Mouse (Mus musculus): Measurements from ENCODE around the gene Syt17. TPM values are rescaled to one million over a fixed set of nuclear protein-coding genes. Genes with fewer than 3 reads are reported as not detected.

Gene Syt17
- polyA plus RNA-seq, 1 experiment from 2014 or later: 18.3 TPM

DNA sequence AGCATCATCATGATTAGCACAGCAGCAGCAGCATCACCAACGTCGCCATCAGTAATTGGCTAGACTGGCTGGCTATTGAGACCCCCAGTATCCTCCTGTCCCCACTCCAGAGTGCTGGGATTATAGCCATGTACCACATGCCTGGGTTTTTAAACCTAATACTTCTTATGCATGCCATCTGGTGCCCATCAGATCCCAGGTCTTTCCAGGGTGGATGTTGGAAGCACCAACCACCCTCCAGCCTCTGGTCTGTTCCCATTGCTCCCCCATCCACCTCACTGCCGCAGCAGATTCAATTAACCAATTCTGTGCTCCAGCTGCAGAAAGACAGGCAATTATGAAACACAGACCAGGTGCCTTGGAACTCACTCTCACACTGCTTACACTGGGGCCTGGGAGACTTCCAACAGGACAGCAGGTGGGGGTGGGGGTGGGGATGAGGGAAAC is 45.4 kb downstream of the Syt17 start:
- 67% methylated on average over 3 of the region's 3 CpGs for WGBS
- Histone ChIP-seq H3K36me3 (ENCODE audit: control insufficient read depth, insufficient read depth, low read length) (no peaks in the 10 kb centered on the region), H3K4me3 (ENCODE audit: low read depth, low read length) (no peak overlapping the region), H3K9ac (replicated peaks; ENCODE audit: low read depth, low read length) (no peak overlapping the region), H3K27ac (ENCODE audit: low read depth, low read length) (no peak overlapping the region), H3K27me3 (ENCODE audit: control insufficient read depth, insufficient read depth, low read length) (no peaks in the 10 kb centered on the region), H3K9me3 (ENCODE audit: control insufficient read depth, low read length) (no peaks in the 10 kb centered on the region), H3K4me2 (ENCODE audit: low read depth, low read length) (no peak overlapping the region), H3K4me1 (ENCODE audit: control insufficient read depth, insufficient read depth, low read length) (no peaks in the 10 kb centered on the region)
- ATAC-seq (ENCODE audit: low read depth): peak; percentile 60; the same call in 1 of the 2 replicates

DNA sequence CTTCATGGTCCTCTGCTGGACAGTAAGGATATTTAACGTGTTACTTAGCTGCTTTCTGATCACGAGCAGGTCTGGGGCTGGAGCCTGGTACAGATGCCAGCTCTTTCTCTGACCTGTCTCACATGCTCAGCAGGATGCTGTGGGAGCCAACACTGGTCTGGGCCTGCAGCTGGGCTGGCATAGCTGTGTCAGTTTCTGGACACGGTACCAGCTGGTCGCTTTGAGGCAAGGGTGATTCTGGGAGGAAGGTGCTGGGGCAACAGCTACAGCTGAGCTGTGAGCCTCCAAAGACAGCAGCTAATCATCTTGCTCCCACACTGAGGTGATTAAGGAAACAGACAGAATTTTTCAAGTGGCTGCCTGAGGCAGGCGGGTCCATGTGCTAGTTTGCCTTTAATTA is 46.1 kb downstream of the Syt17 start:
- H3K4me3 ChIP-seq (ENCODE audit: low read depth, low read length): no peak overlapping the region
- H3K4me1 ChIP-seq (ENCODE audit: control insufficient read depth, insufficient read depth, low read length): no peaks in the 10 kb centered on the region
- H3K36me3 ChIP-seq (ENCODE audit: control insufficient read depth, insufficient read depth, low read length): no peaks in the 10 kb centered on the region
- no peak overlapping the region for H3K27ac ChIP-seq (ENCODE audit: low read depth, low read length)
- H3K9ac ChIP-seq (replicated peaks; ENCODE audit: low read depth, low read length): no peak overlapping the region
- H3K9me3 ChIP-seq (ENCODE audit: control insufficient read depth, low read length): no peaks in the 10 kb centered on the region
- 72% methylated on average over 5 of the region's 5 CpGs for WGBS
- no peak overlapping the region for H3K4me2 ChIP-seq (ENCODE audit: low read depth, low read length)
- no peaks in the 10 kb centered on the region for H3K27me3 ChIP-seq (ENCODE audit: control insufficient read depth, insufficient read depth, low read length)
- no peak for ATAC-seq (ENCODE audit: low read depth)

- WGBS: 91% methylated on average over 9 of the region's 9 CpGs
- ATAC-seq (ENCODE audit: low read depth): no peak
- Histone ChIP-seq H3K4me2 (ENCODE audit: low read depth, low read length) (no peak overlapping the region), H3K27ac (ENCODE audit: low read depth, low read length) (no peak overlapping the region), H3K36me3 (ENCODE audit: control insufficient read depth, insufficient read depth, low read length) (no peaks in the 10 kb centered on the region), H3K9me3 (ENCODE audit: control insufficient read depth, low read length) (no peaks in the 10 kb centered on the region), H3K4me3 (ENCODE audit: low read depth, low read length) (no peak overlapping the region), H3K27me3 (ENCODE audit: control insufficient read depth, insufficient read depth, low read length) (no peaks in the 10 kb centered on the region), H3K9ac (replicated peaks; ENCODE audit: low read depth, low read length) (no peak overlapping the region), H3K4me1 (ENCODE audit: control insufficient read depth, insufficient read depth, low read length) (no peaks in the 10 kb centered on the region)
Observed at GRCm38 (mm10) chr7:118399764-118400163, 48.3 kb downstream of the Syt17 start.

GRCm38 (mm10) chr7:118390705-118391104 is 57.3 kb downstream of the Syt17 start:
- no peak overlapping the region for H3K4me2 ChIP-seq (ENCODE audit: low read depth, low read length)
- H3K9me3 ChIP-seq (ENCODE audit: control insufficient read depth, low read length): no peaks in the 10 kb centered on the region
- no peak overlapping the region for H3K27ac ChIP-seq (ENCODE audit: low read depth, low read length)
- WGBS: 90% methylated on average over 5 of the region's 5 CpGs
- H3K36me3 ChIP-seq (ENCODE audit: control insufficient read depth, insufficient read depth, low read length): no peaks in the 10 kb centered on the region
- no peak overlapping the region for H3K9ac ChIP-seq (replicated peaks; ENCODE audit: low read depth, low read length)
- H3K4me3 ChIP-seq (ENCODE audit: low read depth, low read length): no peak overlapping the region
- H3K4me1 ChIP-seq (ENCODE audit: control insufficient read depth, insufficient read depth, low read length): no peaks in the 10 kb centered on the region
- ATAC-seq (ENCODE audit: low read depth): no peak
- no peaks in the 10 kb centered on the region for H3K27me3 ChIP-seq (ENCODE audit: control insufficient read depth, insufficient read depth, low read length)

DNA sequence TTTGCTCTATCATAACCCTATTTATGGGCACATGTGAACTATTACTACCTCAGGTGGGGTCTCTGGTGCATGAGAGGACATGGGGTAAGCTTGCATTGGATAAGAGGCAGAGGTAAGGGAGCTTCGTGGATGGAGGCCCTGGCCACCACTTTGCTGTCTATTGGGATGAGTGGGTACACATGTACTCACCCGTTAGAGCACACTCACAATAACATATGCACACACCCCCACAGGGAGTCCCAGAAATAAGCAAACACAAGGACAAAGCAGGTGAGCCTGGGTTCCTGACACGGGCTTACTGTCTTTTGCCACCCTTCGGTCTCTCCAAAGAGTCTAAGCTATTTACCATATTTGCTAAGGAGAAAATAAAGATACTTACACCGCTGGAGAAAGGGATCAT is 67.0 kb downstream of the Syt17 start:
- H3K9ac ChIP-seq (replicated peaks; ENCODE audit: low read depth, low read length): no peak overlapping the region
- H3K9me3 ChIP-seq (ENCODE audit: control insufficient read depth, low read length): no peaks in the 10 kb centered on the region
- no peak overlapping the region for H3K4me3 ChIP-seq (ENCODE audit: low read depth, low read length)
- H3K27me3 ChIP-seq (ENCODE audit: control insufficient read depth, insufficient read depth, low read length): no peaks in the 10 kb centered on the region
- H3K27ac ChIP-seq (ENCODE audit: low read depth, low read length): no peak overlapping the region
- H3K36me3 ChIP-seq (ENCODE audit: control insufficient read depth, insufficient read depth, low read length): no peaks in the 10 kb centered on the region
- 88% methylated on average over 5 of the region's 5 CpGs for WGBS
- no peak for ATAC-seq (ENCODE audit: low read depth)
- no peak overlapping the region for H3K4me2 ChIP-seq (ENCODE audit: low read depth, low read length)
- H3K4me1 ChIP-seq (ENCODE audit: control insufficient read depth, insufficient read depth, low read length): no peaks in the 10 kb centered on the region

DNA sequence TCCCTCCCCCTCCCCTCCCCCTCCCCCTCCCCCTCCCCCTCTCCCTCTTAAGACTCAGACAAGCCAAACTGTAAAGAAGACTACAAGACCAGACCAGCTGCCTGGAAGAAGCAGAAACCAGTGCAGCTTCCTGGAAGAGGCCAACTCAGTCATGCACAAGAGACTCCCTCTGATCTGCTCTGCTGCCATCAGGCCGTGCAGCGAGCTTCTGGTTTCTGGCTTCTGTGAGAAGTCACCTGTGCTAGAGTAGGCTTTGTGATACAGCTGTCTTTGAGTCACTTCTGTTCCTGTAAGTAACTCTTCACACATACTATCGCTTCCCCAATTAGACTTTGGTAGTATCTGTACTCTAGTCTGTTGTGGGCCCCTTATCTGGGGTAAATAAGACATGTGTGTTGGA is 68.0 kb downstream of the Syt17 start:
- no peak overlapping the region for H3K9ac ChIP-seq (replicated peaks; ENCODE audit: low read depth, low read length)
- H3K27ac ChIP-seq (ENCODE audit: low read depth, low read length): no peak overlapping the region
- 86% methylated on average over 3 of the region's 3 CpGs for WGBS
- H3K36me3 ChIP-seq (ENCODE audit: control insufficient read depth, insufficient read depth, low read length): no peaks in the 10 kb centered on the region
- no peaks in the 10 kb centered on the region for H3K4me1 ChIP-seq (ENCODE audit: control insufficient read depth, insufficient read depth, low read length)
- H3K4me2 ChIP-seq (ENCODE audit: low read depth, low read length): no peak overlapping the region
- H3K27me3 ChIP-seq (ENCODE audit: control insufficient read depth, insufficient read depth, low read length): no peaks in the 10 kb centered on the region
- no peaks in the 10 kb centered on the region for H3K9me3 ChIP-seq (ENCODE audit: control insufficient read depth, low read length)
- H3K4me3 ChIP-seq (ENCODE audit: low read depth, low read length): no peak overlapping the region
- ATAC-seq (ENCODE audit: low read depth): no peak

- no peaks in the 10 kb centered on the region for H3K27me3 ChIP-seq (ENCODE audit: control insufficient read depth, insufficient read depth, low read length)
- H3K9me3 ChIP-seq (ENCODE audit: control insufficient read depth, low read length): no peaks in the 10 kb centered on the region
Observed at GRCm38 (mm10) chr7:118376590-118376989, 71.4 kb downstream of the Syt17 start.

DNA sequence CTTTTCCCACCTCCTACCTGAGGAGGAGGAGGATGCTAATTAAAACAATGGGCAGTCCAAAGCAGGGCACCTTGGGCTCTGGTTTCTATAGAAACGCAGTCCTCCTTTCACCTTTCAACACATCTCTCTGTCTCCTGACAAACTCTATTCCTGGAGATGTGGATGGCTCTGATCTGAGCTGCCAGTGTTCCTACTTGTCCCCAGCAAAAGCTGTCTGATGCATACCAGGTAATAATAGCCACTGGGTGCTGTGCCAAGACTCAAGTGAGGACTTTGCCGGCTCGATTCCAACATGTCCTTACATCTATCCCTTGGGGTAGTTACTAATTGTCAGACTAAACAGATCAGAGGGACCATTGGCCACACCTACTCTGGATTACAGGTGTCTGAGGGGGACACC is 72.7 kb downstream of the Syt17 start:
- Histone ChIP-seq H3K4me1 (ENCODE audit: control insufficient read depth, insufficient read depth, low read length) (no peaks in the 10 kb centered on the region), H3K27ac (ENCODE audit: low read depth, low read length) (no peak overlapping the region), H3K4me2 (ENCODE audit: low read depth, low read length) (no peak overlapping the region), H3K27me3 (ENCODE audit: control insufficient read depth, insufficient read depth, low read length) (no peaks in the 10 kb centered on the region), H3K9ac (replicated peaks; ENCODE audit: low read depth, low read length) (no peak overlapping the region), H3K9me3 (ENCODE audit: control insufficient read depth, low read length) (no peaks in the 10 kb centered on the region), H3K36me3 (ENCODE audit: control insufficient read depth, insufficient read depth, low read length) (no peaks in the 10 kb centered on the region), H3K4me3 (ENCODE audit: low read depth, low read length) (no peak overlapping the region)
- 88% methylated on average over 3 of the region's 3 CpGs for WGBS
- no peak for ATAC-seq (ENCODE audit: low read depth)

More at GRCm38 (mm10) chr7:118376590-118376989, 71.4 kb downstream of the Syt17 start:
- Histone ChIP-seq H3K27ac (ENCODE audit: low read depth, low read length) (no peak overlapping the region), H3K4me3 (ENCODE audit: low read depth, low read length) (no peak overlapping the region), H3K4me2 (ENCODE audit: low read depth, low read length) (no peak overlapping the region), H3K9ac (replicated peaks; ENCODE audit: low read depth, low read length) (no peak overlapping the region), H3K4me1 (ENCODE audit: control insufficient read depth, insufficient read depth, low read length) (no peaks in the 10 kb centered on the region), H3K36me3 (ENCODE audit: control insufficient read depth, insufficient read depth, low read length) (no peaks in the 10 kb centered on the region)
- ATAC-seq (ENCODE audit: low read depth): no peak
- 96% methylated on average over 4 of the region's 4 CpGs for WGBS

- no peak for ATAC-seq (ENCODE audit: low read depth)
- H3K4me3 ChIP-seq (ENCODE audit: low read depth, low read length): no peak overlapping the region
- WGBS: 94% methylated on average over 5 of the region's 5 CpGs
Observed at GRCm38 (mm10) chr7:118371361-118371760, 76.7 kb downstream of the Syt17 start.

DNA sequence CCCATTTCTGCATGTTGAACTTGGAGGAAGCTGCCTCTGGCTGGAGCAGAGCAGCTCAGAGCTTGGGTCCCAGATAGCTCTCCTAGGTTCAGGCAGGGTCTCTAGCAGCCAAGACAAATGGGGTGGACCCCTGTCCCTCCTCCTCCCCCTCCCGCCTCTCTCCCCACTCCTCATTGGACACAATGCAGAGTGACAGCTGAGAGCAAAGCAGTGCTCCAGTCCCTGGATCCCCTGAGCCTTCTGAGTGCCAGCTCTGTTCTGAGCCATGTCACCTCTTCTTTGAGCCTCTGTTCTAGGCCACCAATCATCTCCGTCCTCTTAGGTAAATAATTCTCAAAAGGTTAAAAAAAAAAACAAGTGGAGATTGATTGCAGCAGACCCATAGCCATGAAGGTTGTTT is 78.3 kb downstream of the Syt17 start:
- H3K36me3 ChIP-seq (ENCODE audit: control insufficient read depth, insufficient read depth, low read length): no peaks in the 10 kb centered on the region
- H3K4me3 ChIP-seq (ENCODE audit: low read depth, low read length): no peak overlapping the region
- no peaks in the 10 kb centered on the region for H3K27me3 ChIP-seq (ENCODE audit: control insufficient read depth, insufficient read depth, low read length)
- ATAC-seq (ENCODE audit: low read depth): no peak
- no peak overlapping the region for H3K9ac ChIP-seq (replicated peaks; ENCODE audit: low read depth, low read length)
- H3K4me2 ChIP-seq (ENCODE audit: low read depth, low read length): no peak overlapping the region
- no peaks in the 10 kb centered on the region for H3K4me1 ChIP-seq (ENCODE audit: control insufficient read depth, insufficient read depth, low read length)
- 75% methylated on average over 2 of the region's 2 CpGs for WGBS
- no peaks in the 10 kb centered on the region for H3K9me3 ChIP-seq (ENCODE audit: control insufficient read depth, low read length)
- no peak overlapping the region for H3K27ac ChIP-seq (ENCODE audit: low read depth, low read length)

More at GRCm38 (mm10) chr7:118371361-118371760, 76.7 kb downstream of the Syt17 start:
- H3K4me1 ChIP-seq (ENCODE audit: control insufficient read depth, insufficient read depth, low read length): no peaks in the 10 kb centered on the region
- no peak overlapping the region for H3K27ac ChIP-seq (ENCODE audit: low read depth, low read length)
- H3K27me3 ChIP-seq (ENCODE audit: control insufficient read depth, insufficient read depth, low read length): no peaks in the 10 kb centered on the region
- H3K36me3 ChIP-seq (ENCODE audit: control insufficient read depth, insufficient read depth, low read length): no peaks in the 10 kb centered on the region
- no peak overlapping the region for H3K9ac ChIP-seq (replicated peaks; ENCODE audit: low read depth, low read length)
- no peak overlapping the region for H3K4me2 ChIP-seq (ENCODE audit: low read depth, low read length)
- H3K9me3 ChIP-seq (ENCODE audit: control insufficient read depth, low read length): no peaks in the 10 kb centered on the region
